Mouse (Mus musculus): ENCODE results near the gene Trim13. TPM values are rescaled to one million over a fixed set of nuclear protein-coding genes. Genes with fewer than 3 reads are reported as not detected.

Gene Trim13
- polyA plus RNA-seq, 1 experiment = 6.7 TPM

DNA sequence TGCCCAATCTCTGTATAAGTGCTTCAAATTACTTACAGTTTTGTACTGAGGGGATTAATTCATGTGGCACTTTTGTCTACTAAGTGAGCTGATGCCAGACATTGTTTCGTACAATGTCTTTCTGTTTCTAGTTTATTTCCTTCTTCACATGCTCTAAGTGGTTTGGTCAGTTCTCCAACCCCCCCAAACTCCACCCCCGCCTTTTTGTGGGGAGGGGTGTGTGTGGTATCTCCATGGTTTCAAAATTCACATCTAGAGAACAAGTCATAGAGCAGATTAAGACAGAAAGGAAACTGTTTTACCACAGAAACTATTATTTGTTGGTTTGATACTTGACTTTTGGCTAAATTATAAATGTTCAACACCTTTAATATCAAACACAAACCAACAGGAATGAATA, 22.3 kb downstream of the Trim13 start:
- TF ChIP-seq POLR2AphosphoS2 (IDR thresholded peaks at IDR 0.05; ENCODE audit: insufficient read length, low read depth) = no peak
- no peak for TF ChIP-seq MYOG (IDR thresholded peaks at IDR 0.05; ENCODE audit: control insufficient read depth in 1 of 3, insufficient read depth in 1 of 3, insufficient read length in 2 of 3, low read depth in 2 of 3)
- no peak for TF ChIP-seq TCF12 (IDR thresholded peaks at IDR 0.05; ENCODE audit: insufficient read depth, poor library complexity, severe bottlenecking)
- no peak for TF ChIP-seq REST (IDR thresholded peaks at IDR 0.05; ENCODE audit: insufficient read depth, insufficient read length)
- TF ChIP-seq SRF (IDR thresholded peaks at IDR 0.05; ENCODE audit: control insufficient read depth, insufficient read length, low read depth) = no peak
- no peak for TF ChIP-seq E2F4 (IDR thresholded peaks at IDR 0.05; ENCODE audit: insufficient read depth)
- TF ChIP-seq MAX (IDR thresholded peaks at IDR 0.05; ENCODE audit: low read depth) = no peak
- TF ChIP-seq POLR2A (IDR thresholded peaks at IDR 0.05; ENCODE audit: insufficient read length, low read depth) = no peak
- Histone ChIP-seq H3ac (ENCODE audit: control insufficient read depth, insufficient read length) (no peak overlapping the region), H3K27me3 (ENCODE audit: control insufficient read depth, insufficient read depth, insufficient read length) (no peaks in the 10 kb centered on the region), H3K36me3 (ENCODE audit: control insufficient read depth, insufficient read depth) (peaks cover 6% of the 10 kb centered on the region), H3K4me3 (no peak overlapping the region), H3K79me2 (ENCODE audit: control insufficient read depth, insufficient read depth) (no peaks in the 10 kb centered on the region), H3K4me2 (ENCODE audit: low read depth) (no peak overlapping the region)

DNA sequence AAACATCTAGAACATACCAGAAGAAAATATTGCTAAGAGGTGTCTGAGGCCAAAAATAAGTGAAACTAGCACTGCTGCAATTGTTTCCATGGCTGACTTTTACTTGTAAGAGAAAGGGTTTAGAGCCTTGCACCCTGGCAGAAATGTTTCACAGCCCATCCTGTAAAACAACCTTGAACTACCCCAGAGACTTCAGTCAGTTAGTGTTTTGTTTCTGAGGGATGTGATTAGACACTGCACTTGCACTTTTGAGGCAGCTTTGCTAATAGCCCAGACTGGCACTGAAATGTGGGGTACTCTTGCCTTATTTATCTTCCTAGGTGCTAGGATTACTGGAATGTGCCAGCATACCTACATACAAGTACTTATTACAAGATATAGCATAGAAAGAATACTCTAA, 37.9 kb downstream of the Trim13 start:
- Histone ChIP-seq H3K27me3 (ENCODE audit: control insufficient read depth, insufficient read depth, insufficient read length) (no peaks in the 10 kb centered on the region), H3K4me3 (no peak overlapping the region), H3K79me2 (ENCODE audit: control insufficient read depth, insufficient read depth) (peaks cover 95% of the 10 kb centered on the region), H3ac (ENCODE audit: control insufficient read depth, insufficient read length) (no peak overlapping the region), H3K4me2 (ENCODE audit: low read depth) (no peak overlapping the region), H3K36me3 (ENCODE audit: control insufficient read depth, insufficient read depth) (peaks cover 22% of the 10 kb centered on the region)
- TF ChIP-seq MYOG (IDR thresholded peaks at IDR 0.05; ENCODE audit: control insufficient read depth in 1 of 3, insufficient read depth in 1 of 3, insufficient read length in 2 of 3, low read depth in 2 of 3) (no peak), REST (IDR thresholded peaks at IDR 0.05; ENCODE audit: insufficient read depth, insufficient read length) (no peak), TCF3 (IDR thresholded peaks at IDR 0.05; ENCODE audit: insufficient read length, low read depth) (no peak), POLR2AphosphoS2 (IDR thresholded peaks at IDR 0.05; ENCODE audit: insufficient read length, low read depth) (no peak), E2F4 (IDR thresholded peaks at IDR 0.05; ENCODE audit: insufficient read depth) (no peak), MYOD1 (IDR thresholded peaks at IDR 0.05; ENCODE audit: control insufficient read depth in 1 of 3, insufficient read length in 2 of 3, low read depth in 2 of 3) (no peak), CEBPB (IDR thresholded peaks at IDR 0.05; ENCODE audit: insufficient read depth, poor library complexity, severe bottlenecking) (no peak), POLR2A (IDR thresholded peaks at IDR 0.05; ENCODE audit: insufficient read length, low read depth) (no peak), USF1 (IDR thresholded peaks at IDR 0.05; ENCODE audit: low read depth) (no peak), TCF12 (IDR thresholded peaks at IDR 0.05; ENCODE audit: insufficient read depth, poor library complexity, severe bottlenecking) (no peak), SRF (IDR thresholded peaks at IDR 0.05; ENCODE audit: control insufficient read depth, insufficient read length, low read depth) (no peak), MAX (IDR thresholded peaks at IDR 0.05; ENCODE audit: low read depth) (no peak)

DNA sequence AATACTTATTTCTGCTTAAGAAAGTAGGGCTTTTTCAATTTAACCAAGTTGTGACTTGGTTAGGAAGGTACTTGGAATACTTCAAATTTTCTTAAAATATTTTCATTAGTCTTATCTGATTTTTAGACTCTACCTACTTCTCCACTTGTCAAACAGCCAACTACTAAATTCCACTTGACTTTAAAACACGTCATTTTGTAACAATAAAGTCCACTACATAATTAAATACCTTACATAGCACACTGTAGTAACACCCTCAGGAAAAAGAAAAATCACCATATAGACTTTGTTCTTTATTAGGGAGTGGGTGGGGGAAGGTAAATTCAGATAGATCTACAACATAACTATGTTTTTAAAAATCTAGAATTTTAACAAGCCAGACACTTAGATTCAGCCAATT, 44.6 kb downstream of the Trim13 start:
- no peak for TF ChIP-seq E2F4 (IDR thresholded peaks at IDR 0.05; ENCODE audit: insufficient read depth)
- H3ac ChIP-seq (ENCODE audit: control insufficient read depth, insufficient read length) = no peak overlapping the region

DNA sequence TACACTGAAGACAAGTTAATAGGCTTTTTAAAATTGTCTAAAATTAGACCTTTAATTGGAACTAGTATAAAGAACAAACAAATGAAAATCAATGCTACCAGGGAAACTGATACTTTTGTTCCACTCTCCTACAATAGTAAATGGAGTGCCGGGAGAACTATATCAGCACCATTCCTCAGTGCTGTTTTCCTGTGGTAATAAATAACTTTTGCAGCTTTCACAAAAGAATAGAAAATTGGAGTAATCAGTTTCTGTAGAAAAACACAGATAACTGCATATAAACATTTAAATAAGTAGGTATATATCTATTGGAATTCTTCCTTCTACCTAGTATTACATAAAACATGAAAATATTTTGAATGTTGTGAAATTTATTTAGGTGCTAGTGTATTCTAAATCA, 47.5 kb downstream of the Trim13 start:
- Histone ChIP-seq H3K4me3 (peak overlapping the region; percentile 95), H3K36me3 (ENCODE audit: control insufficient read depth, insufficient read depth) (no peaks in the 10 kb centered on the region), H3ac (ENCODE audit: control insufficient read depth, insufficient read length) (no peak overlapping the region), H3K4me2 (ENCODE audit: low read depth) (peak overlapping the region; percentile 74), H3K27me3 (ENCODE audit: control insufficient read depth, insufficient read depth, insufficient read length) (no peaks in the 10 kb centered on the region), H3K79me2 (ENCODE audit: control insufficient read depth, insufficient read depth) (peaks cover 81% of the 10 kb centered on the region)
- TF ChIP-seq POLR2A (IDR thresholded peaks at IDR 0.05; ENCODE audit: insufficient read length, low read depth) (no peak), CEBPB (IDR thresholded peaks at IDR 0.05; ENCODE audit: insufficient read depth, poor library complexity, severe bottlenecking) (no peak), TCF3 (IDR thresholded peaks at IDR 0.05; ENCODE audit: insufficient read length, low read depth) (no peak), REST (IDR thresholded peaks at IDR 0.05; ENCODE audit: insufficient read depth, insufficient read length) (no peak), TCF12 (IDR thresholded peaks at IDR 0.05; ENCODE audit: insufficient read depth, poor library complexity, severe bottlenecking) (no peak), POLR2AphosphoS2 (IDR thresholded peaks at IDR 0.05; ENCODE audit: insufficient read length, low read depth) (no peak), USF1 (IDR thresholded peaks at IDR 0.05; ENCODE audit: low read depth) (no peak)

More for the DNA sequence above, 44.6 kb downstream of the Trim13 start:
- Histone ChIP-seq H3K4me3 (no peak overlapping the region), H3K36me3 (ENCODE audit: control insufficient read depth, insufficient read depth) (no peaks in the 10 kb centered on the region), H3K27me3 (ENCODE audit: control insufficient read depth, insufficient read depth, insufficient read length) (no peaks in the 10 kb centered on the region), H3K79me2 (ENCODE audit: control insufficient read depth, insufficient read depth) (peaks cover 96% of the 10 kb centered on the region), H3K4me2 (ENCODE audit: low read depth) (no peak overlapping the region)

DNA sequence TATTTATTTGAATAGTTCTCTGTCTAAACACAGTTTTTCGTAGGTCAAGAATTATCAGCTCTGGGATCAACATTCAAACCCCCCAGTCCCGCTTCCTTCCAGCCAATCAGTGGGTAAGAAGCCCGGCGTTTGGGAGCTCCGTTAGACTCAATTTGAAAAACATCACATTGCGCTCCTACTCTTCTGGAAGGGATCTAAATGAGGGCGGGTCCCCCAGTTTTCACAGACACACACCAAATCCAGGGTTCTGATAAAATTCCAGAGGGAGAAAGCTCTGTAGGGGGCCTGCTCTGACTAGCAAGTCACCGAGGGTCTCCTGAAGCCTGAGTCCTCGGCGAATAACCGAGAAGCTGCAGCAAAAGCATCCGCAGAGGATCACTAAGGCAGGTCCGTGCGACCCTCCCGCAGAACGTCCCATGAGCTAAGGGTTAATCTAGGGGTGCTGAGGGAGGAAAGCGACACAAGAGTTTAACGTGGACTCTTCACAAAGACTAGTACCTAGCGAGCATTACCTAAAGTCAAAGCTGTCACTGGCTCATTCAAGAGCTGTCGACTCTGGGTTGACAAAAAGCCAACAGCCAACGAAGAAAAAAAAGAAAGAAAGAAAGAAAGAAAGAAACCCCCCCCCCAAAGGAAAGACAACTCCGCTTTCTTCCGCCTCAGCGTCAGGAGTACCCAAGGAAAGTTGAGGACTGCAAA, 49.3 kb downstream of the Trim13 start:
- no peaks in the 10 kb centered on the region for H3K27me3 ChIP-seq (ENCODE audit: control insufficient read depth, insufficient read depth, insufficient read length)
- H3ac ChIP-seq (ENCODE audit: control insufficient read depth, insufficient read length) = peak overlapping the region; percentile 99
- H3K4me3 ChIP-seq = peak overlapping the region; percentile 95
- peaks cover 65% of the 10 kb centered on the region for H3K79me2 ChIP-seq (ENCODE audit: control insufficient read depth, insufficient read depth)
- no peaks in the 10 kb centered on the region for H3K36me3 ChIP-seq (ENCODE audit: control insufficient read depth, insufficient read depth)
- TF ChIP-seq MYOD1 (IDR thresholded peaks at IDR 0.05; ENCODE audit: control insufficient read depth in 1 of 3, insufficient read length in 2 of 3, low read depth in 2 of 3) = no peak
- TF ChIP-seq E2F4 (IDR thresholded peaks at IDR 0.05; ENCODE audit: insufficient read depth) = peak; percentile 33
- TF ChIP-seq CEBPB (IDR thresholded peaks at IDR 0.05; ENCODE audit: insufficient read depth, poor library complexity, severe bottlenecking) = no peak
- no peak for TF ChIP-seq TCF3 (IDR thresholded peaks at IDR 0.05; ENCODE audit: insufficient read length, low read depth)
- no peak for TF ChIP-seq MAX (IDR thresholded peaks at IDR 0.05; ENCODE audit: low read depth)
- no peak for TF ChIP-seq POLR2A (IDR thresholded peaks at IDR 0.05; ENCODE audit: insufficient read length, low read depth)
- no peak for TF ChIP-seq TCF12 (IDR thresholded peaks at IDR 0.05; ENCODE audit: insufficient read depth, poor library complexity, severe bottlenecking)
- H3K4me2 ChIP-seq (ENCODE audit: low read depth) = peak overlapping the region; percentile 57
